Mouse (Mus musculus) liver, embryonic 14.5 days (tissue): Measurements from ENCODE around the gene Dclk2. TPM values are rescaled to one million over a fixed set of nuclear protein-coding genes. Genes with fewer than 3 reads are reported as not detected.

Experiments used
- ATAC-seq: fragments of 200-750 bp; cut with Nextera tagmentation; 2 replicates; pipeline ENCODE4 v1.8.0; 2017; ENCODE audit warnings: moderate number of reproducible peaks, mild to moderate bottlenecking, moderate library complexity; ENCODE audit not compliant: insufficient read depth
- DNase-seq, 3 experiments: peaks; one replicate each; pipeline ENCODE4 v3.0.0-alpha.2; 2012 to 2013; ENCODE audit warnings: low read depth in 3 of 3, low spot score in 3 of 3
- H3K27ac ChIP-seq: fragments of 300-500 bp; sonication (generic); 2 replicates; pipeline ENCODE4 v1.5.1; 2014; ENCODE audit warnings: moderate library complexity, mild to moderate bottlenecking, control low read depth, inconsistent platforms
- H3K27me3 ChIP-seq: fragments of 300-500 bp; sonication (generic); 2 replicates; pipeline ENCODE4 v1.6.1; 2014; ENCODE audit warnings: mild to moderate bottlenecking, low read length, moderate library complexity; ENCODE audit not compliant: control insufficient read depth, insufficient read depth
- H3K36me3 ChIP-seq: fragments of 300-500 bp; sonication (generic); replicated peaks from 2 replicates; pipeline ENCODE4 v1.6.1; 2014; ENCODE audit warnings: low read depth; ENCODE audit not compliant: control insufficient read depth, insufficient read depth
- H3K4me1 ChIP-seq, 2 experiments: fragments of 200-500 bp in 1 of 2; fragments of 300-500 bp in 1 of 2; sonication (generic) in 1 of 2; replicated peaks; 2 replicates each; pipeline ENCODE4 v1.6.1; 2012 to 2014; ENCODE audit warnings: antibody characterized with exemption in 1 of 2, inconsistent platforms in 1 of 2, low read length in 1 of 2; ENCODE audit not compliant: control insufficient read depth in 2 of 2, insufficient read depth in 2 of 2
- H3K4me2 ChIP-seq: fragments of 300-500 bp; sonication (generic); 2 replicates; pipeline ENCODE4 v1.6.1; 2014; ENCODE audit warnings: low read depth, mild to moderate bottlenecking, control low read depth, moderate library complexity
- H3K4me3 ChIP-seq, 2 experiments: fragments of 200-500 bp in 1 of 2; fragments of 300-500 bp in 1 of 2; sonication (generic) in 1 of 2; 2 replicates each; pipeline ENCODE4 v1.5.1; 2012 to 2014; ENCODE audit warnings: low read depth in 2 of 2, low read length in 2 of 2, mild to moderate bottlenecking in 2 of 2, control low read depth in 1 of 2, inconsistent platforms in 1 of 2, moderate library complexity in 1 of 2; ENCODE audit not compliant: insufficient read depth in 1 of 2
- H3K9ac ChIP-seq: fragments of 300-500 bp; sonication (generic); replicated peaks from 2 replicates; pipeline ENCODE4 v1.6.1; 2014; ENCODE audit warnings: mild to moderate bottlenecking, control low read depth, moderate library complexity
- H3K9me3 ChIP-seq: fragments of 300-500 bp; sonication (generic); 2 replicates; pipeline ENCODE4 v1.6.1; 2016; ENCODE audit warnings: low read length, mixed read lengths; ENCODE audit not compliant: control insufficient read depth
- CTCF ChIP-seq: IDR thresholded peaks from 2 replicates; pipeline ENCODE4 v1.5.1; 2016; ENCODE audit warnings: antibody characterized with exemption, low read depth, control low read depth
- EP300 ChIP-seq: IDR thresholded peaks from 2 replicates; pipeline ENCODE4 v1.6.1; 2016; ENCODE audit warnings: antibody characterized with exemption, low read depth
- WGBS: fragments of 180-500 bp; shearing (Covaris S2); extraction: QIAGEN DNeasy Blood & Tissue Kit; methylation state at CpG from one replicate; pipeline ENCODE4 v1.1.7; 2014; ENCODE audit not compliant: insufficient replicate concordance; 5-methylcytosine and 5-hydroxymethylcytosine counted together
- polyA plus RNA-seq, 2 experiments: library from polyadenylated mRNA; depleted of rRNA in 1 of 2; stranded (reverse) in 1 of 2; unstranded in 1 of 2; fragments of >200 nt; fragmentation: Nextera tagmentation in 1 of 2; extraction: Ambion mirVana in 1 of 2; gene quantifications; 2 replicates each; pipeline versions ENCODE4 v1.2.1 to v1.2.3; 2012 to 2014

Gene Dclk2
- polyA plus RNA-seq, 2 experiments = 8.7 to 12.8 TPM

DNA sequence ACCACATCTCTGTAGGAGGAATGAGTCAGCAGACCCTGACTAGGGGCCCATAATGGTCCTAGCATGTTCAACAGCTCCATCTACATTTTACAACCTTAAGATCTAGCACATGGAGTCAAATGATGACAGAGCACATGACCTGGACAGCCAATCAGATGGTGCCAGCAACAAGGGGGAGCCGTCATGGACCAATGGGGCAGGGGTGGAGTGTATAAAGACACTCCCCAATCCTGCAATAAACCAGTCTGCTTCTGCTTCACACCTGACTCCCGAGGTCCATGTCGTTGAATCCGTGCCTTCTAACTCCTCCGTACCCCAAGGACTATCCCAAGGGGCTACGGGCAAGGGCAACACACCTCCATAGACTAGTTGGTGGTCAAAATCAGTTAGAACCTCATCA lies 101.3 kb downstream of the Dclk2 start:
- no peak overlapping the region for H3K27ac ChIP-seq
- DNase-seq = no peak
- 71% methylated on average over 6 of the region's 6 CpGs for WGBS
- no peaks in the 10 kb centered on the region for H3K27me3 ChIP-seq
- H3K9me3 ChIP-seq = no peaks in the 10 kb centered on the region
- TF ChIP-seq EP300 = no peak
- no peak for TF ChIP-seq CTCF
- H3K36me3 ChIP-seq = no peaks in the 10 kb centered on the region
- no peak for ATAC-seq
- no peak overlapping the region for H3K9ac ChIP-seq
- no peak overlapping the region for H3K4me2 ChIP-seq
- H3K4me3 ChIP-seq = no peak overlapping the region
- no peaks in the 10 kb centered on the region for H3K4me1 ChIP-seq

DNA sequence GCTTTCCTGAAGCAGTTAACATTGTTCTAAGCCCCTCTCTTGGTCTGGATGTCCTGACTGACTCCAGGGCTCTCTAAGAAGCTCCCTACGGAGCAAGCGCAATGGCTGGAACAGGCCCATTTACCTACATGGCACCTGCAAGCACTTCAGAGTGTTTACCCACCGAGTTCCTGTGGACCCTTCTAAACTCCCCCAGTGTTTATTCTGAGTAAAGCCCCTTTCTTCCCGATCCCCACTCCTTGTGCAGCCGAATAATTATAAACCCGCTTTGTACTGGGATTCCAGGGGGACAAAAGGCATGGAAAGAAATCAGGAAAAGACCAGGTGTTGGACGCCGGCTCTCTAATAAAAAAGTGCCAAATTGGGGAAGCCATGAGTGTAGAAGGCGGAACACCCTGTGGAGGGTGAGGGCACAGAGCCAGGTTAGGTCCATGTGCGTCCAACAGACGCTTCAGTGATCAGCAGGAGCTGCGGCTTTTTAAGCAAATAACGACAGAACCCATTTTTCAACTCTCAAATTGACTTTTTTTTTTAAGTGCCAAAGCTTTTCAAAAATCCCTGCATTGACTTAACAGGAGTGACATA lies 102.6 kb downstream of the Dclk2 start:
- no peak overlapping the region for H3K9ac ChIP-seq
- DNase-seq (no peak), ATAC-seq (no peak)
- H3K36me3 ChIP-seq = no peaks in the 10 kb centered on the region
- TF ChIP-seq CTCF (no peak), EP300 (no peak)
- H3K9me3 ChIP-seq = no peaks in the 10 kb centered on the region
- 71% methylated on average over 13 of the region's 13 CpGs for WGBS
- no peaks in the 10 kb centered on the region for H3K4me1 ChIP-seq
- H3K27me3 ChIP-seq = no peaks in the 10 kb centered on the region
- H3K27ac ChIP-seq = no peak overlapping the region
- no peak overlapping the region for H3K4me3 ChIP-seq
- no peak overlapping the region for H3K4me2 ChIP-seq

DNA sequence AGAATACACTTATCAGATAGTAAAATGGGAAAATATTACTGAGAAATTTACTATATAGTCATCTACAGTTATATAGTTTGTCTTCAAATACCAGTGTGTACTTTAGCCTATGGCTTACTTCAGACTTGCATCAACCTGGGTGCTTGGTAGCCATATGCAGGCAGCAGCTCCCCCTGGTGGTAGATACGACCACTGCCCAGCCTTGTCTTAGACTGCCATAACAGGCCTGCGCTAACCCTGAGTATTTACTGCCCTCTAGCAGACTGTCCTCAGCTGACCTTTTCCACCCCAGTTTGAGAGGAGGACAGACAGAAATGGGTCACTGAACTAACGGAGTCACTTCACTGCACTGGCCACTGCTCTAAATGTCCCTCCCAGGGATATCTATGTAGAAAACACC lies 108.0 kb downstream of the Dclk2 start:
- H3K9me3 ChIP-seq = no peaks in the 10 kb centered on the region
- H3K4me1 ChIP-seq = no peaks in the 10 kb centered on the region
- H3K27me3 ChIP-seq = no peaks in the 10 kb centered on the region
- WGBS = 13% methylated on average over 3 of the region's 3 CpGs
- H3K27ac ChIP-seq = no peak overlapping the region
- no peak overlapping the region for H3K4me3 ChIP-seq
- H3K4me2 ChIP-seq = no peak overlapping the region
- DNase-seq (peak; percentile 60 to 66 (median 64)), ATAC-seq (peak; percentile 86)
- no peak overlapping the region for H3K9ac ChIP-seq
- peak; percentile 98 for TF ChIP-seq CTCF
- no peak for TF ChIP-seq EP300
- H3K36me3 ChIP-seq = no peaks in the 10 kb centered on the region

DNA sequence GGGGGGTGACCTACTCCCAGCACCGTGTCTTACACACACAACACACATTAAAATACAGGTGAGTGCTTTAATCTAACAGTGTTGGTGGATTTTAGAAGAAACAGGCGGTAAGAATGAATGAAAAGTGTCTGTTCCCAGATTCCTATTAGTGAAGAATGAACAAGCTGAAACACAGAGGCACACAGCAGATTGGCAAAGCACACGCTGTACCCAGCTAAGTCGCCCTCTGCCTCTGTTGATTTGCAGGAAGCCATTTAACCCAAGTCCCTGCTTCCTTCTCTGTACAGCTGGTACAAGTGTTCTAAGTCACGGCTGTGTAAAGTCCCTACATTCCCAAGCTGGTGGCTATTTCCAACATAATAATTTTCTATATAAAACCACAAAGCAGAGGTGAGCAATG lies 109.7 kb downstream of the Dclk2 start:
- Histone ChIP-seq H3K4me3 (no peak overlapping the region), H3K27me3 (no peaks in the 10 kb centered on the region), H3K4me2 (no peak overlapping the region), H3K9ac (no peak overlapping the region), H3K27ac (no peak overlapping the region), H3K36me3 (no peaks in the 10 kb centered on the region), H3K4me1 (no peaks in the 10 kb centered on the region), H3K9me3 (no peaks in the 10 kb centered on the region)
- ATAC-seq (no peak), DNase-seq (no peak)
- 75% methylated on average over 5 of the region's 5 CpGs for WGBS
- no peak for TF ChIP-seq CTCF
- no peak for TF ChIP-seq EP300

DNA sequence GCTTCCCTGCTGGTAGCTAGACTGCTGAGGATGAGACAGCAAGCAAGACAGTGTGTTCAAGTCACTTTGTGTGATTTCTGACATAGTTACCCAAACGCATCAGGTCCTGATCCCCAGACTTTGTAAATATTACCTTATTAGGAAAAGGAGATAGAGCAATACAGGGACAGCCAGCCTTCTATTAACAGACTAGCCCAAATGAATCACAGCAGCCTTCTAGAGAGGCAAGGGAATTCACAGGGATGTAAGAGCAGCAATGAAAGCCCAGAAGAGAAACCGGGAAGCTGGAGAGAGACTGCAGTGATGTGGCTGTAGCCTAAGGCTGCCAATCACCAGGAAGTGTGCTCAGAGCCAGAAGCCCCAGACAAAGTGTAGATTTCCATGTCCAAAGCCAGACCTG lies 111.0 kb downstream of the Dclk2 start:
- H3K36me3 ChIP-seq = no peaks in the 10 kb centered on the region
- no peak overlapping the region for H3K4me3 ChIP-seq
- ATAC-seq = no peak
- no peaks in the 10 kb centered on the region for H3K9me3 ChIP-seq
- no peak overlapping the region for H3K27ac ChIP-seq
- no peaks in the 10 kb centered on the region for H3K27me3 ChIP-seq
- H3K4me1 ChIP-seq = no peaks in the 10 kb centered on the region
- no peak for TF ChIP-seq CTCF
- no peak for TF ChIP-seq EP300
- WGBS = 73% methylated on average over 2 of the region's 2 CpGs
- no peak for DNase-seq
- no peak overlapping the region for H3K9ac ChIP-seq
- no peak overlapping the region for H3K4me2 ChIP-seq
